Comparison of ENCODE assay signal across 11 mouse cellular contexts in the genomic region with DNA sequence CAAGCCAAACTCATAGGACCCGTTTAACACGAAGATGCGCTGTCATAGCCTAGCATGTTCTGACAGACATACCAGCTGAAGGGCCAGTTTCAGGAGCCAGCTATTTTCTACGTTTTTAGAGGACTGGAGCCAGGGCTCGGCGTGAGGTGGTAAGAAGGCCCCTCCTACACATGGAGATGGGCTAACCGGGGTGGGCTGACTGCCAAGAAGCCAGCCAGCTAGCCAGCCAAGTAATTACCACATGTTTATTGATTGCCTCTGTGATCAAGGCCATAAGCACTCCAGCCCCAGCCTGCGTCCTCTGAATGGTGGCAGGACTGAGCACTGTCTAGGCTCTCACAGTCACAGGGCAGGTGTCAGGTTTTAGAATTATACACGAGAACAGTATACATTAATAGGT. TPM values are rescaled to one million over a fixed set of nuclear protein-coding genes. Genes with fewer than 3 reads are reported as not detected.
DNase-seq lines count a peak whose midpoint lies in the region; ATAC-seq lines count a peak whose summit lies in the region.
"Had no signal": no experiment of that assay in that cellular context is flagged by ENCODE, and none has a peak within 500 bp of the region (broad histone marks: within the 10 kb centered on the region; RNA-seq: fewer than 3 reads in every experiment).

No protein-coding gene starts in this region.

- peak; percentile 45 for ATAC-seq in hindbrain, embryonic 13.5 days (ENCODE audit: low FRiP score)
- ATAC-seq in limb, embryonic 13.5 days (ENCODE audit: low FRiP score, low read depth): peak; percentile 57; the same call in 1 of the 2 replicates
- peak; percentile 45; the same call in 1 of the 2 replicates for ATAC-seq in stomach, embryonic 16.5 days (ENCODE audit: insufficient read depth, low FRiP score)

- peaks cover 73% of the 10 kb centered on the region for H3K4me1 ChIP-seq in hindbrain, embryonic 13.5 days (replicated peaks)
- peaks cover 19% of the 10 kb centered on the region for H3K4me1 ChIP-seq in limb, embryonic 13.5 days
- H3K4me1 ChIP-seq in stomach, embryonic 16.5 days (ENCODE audit: control insufficient read depth, insufficient read depth, low read length): peaks cover 9% of the 10 kb centered on the region

- H3K4me3 ChIP-seq in hindbrain, embryonic 13.5 days: no peak overlapping the region
- no peak overlapping the region for H3K4me3 ChIP-seq in limb, embryonic 13.5 days
- H3K4me3 ChIP-seq in stomach, embryonic 16.5 days (replicated peaks; ENCODE audit: low read length): no peak overlapping the region
- H3K4me3 ChIP-seq: limb, embryonic 15.5 days had no signal

- peak overlapping the region; percentile 76 for H3K27ac ChIP-seq in hindbrain, embryonic 13.5 days
- no peak overlapping the region for H3K27ac ChIP-seq in limb, embryonic 13.5 days
- no peak overlapping the region for H3K27ac ChIP-seq in stomach, embryonic 16.5 days (ENCODE audit: low read length)
- H3K27ac ChIP-seq: limb, embryonic 15.5 days had no signal

- WGBS in hindbrain, embryonic 13.5 days: 39% methylated on average over 9 of the region's 9 CpGs
- 36% methylated on average over 9 of the region's 9 CpGs for WGBS in limb, embryonic 13.5 days
- 53% methylated on average over 9 of the region's 9 CpGs for WGBS in stomach, embryonic 16.5 days

- H3K4me2 ChIP-seq in hindbrain, embryonic 13.5 days: no peak overlapping the region
- H3K4me2 ChIP-seq in limb, embryonic 13.5 days (replicated peaks): no peak overlapping the region
- no peak overlapping the region for H3K4me2 ChIP-seq in stomach, embryonic 16.5 days (ENCODE audit: low read depth, low read length)
- H3K4me2 ChIP-seq: limb, embryonic 15.5 days had no signal

- H3K9ac ChIP-seq in hindbrain, embryonic 13.5 days: no peak overlapping the region
- no peak overlapping the region for H3K9ac ChIP-seq in limb, embryonic 13.5 days
- no peak overlapping the region for H3K9ac ChIP-seq in stomach, embryonic 16.5 days (ENCODE audit: low read length)
- H3K9ac ChIP-seq: limb, embryonic 15.5 days had no signal

- no peaks in the 10 kb centered on the region for H3K27me3 ChIP-seq in hindbrain, embryonic 13.5 days
- H3K27me3 ChIP-seq in limb, embryonic 13.5 days: no peaks in the 10 kb centered on the region
- H3K27me3 ChIP-seq in stomach, embryonic 16.5 days (ENCODE audit: control insufficient read depth, insufficient read depth, low read length): no peaks in the 10 kb centered on the region
- H3K27me3 ChIP-seq: limb, embryonic 15.5 days had no signal

- peak; percentile 53 for DNase-seq in ovary, postnatal 36 days (ENCODE audit: low spot score)
- no peak for DNase-seq in ovary, postnatal 10 days (ENCODE audit: low spot score)
- no peak for DNase-seq in embryo, embryonic 10 days (ENCODE audit: low spot score)
- no peak for DNase-seq in layer of hippocampus, postnatal 14 days (ENCODE audit: low spot score in 2 of 2)
- DNase-seq in urinary bladder, postnatal 14 days (ENCODE audit: low spot score): no peak
- DNase-seq: cerebellum, adult 11 months had no signal

- H3K9me3 ChIP-seq in hindbrain, embryonic 13.5 days: no peaks in the 10 kb centered on the region
- no peaks in the 10 kb centered on the region for H3K9me3 ChIP-seq in limb, embryonic 13.5 days
- no peaks in the 10 kb centered on the region for H3K9me3 ChIP-seq in stomach, embryonic 16.5 days (replicated peaks; ENCODE audit: control insufficient read depth, low read length)
- H3K9me3 ChIP-seq: G1E; limb, embryonic 15.5 days had no signal

- peaks cover 32% of the 10 kb centered on the region for H3K36me3 ChIP-seq in hindbrain, embryonic 13.5 days
- no peaks in the 10 kb centered on the region for H3K36me3 ChIP-seq in limb, embryonic 13.5 days
- H3K36me3 ChIP-seq in stomach, embryonic 16.5 days (ENCODE audit: control insufficient read depth, insufficient read depth, low read length): no peaks in the 10 kb centered on the region
- H3K36me3 ChIP-seq: G1E; limb, embryonic 15.5 days had no signal

RNA-seq across cellular contexts. Expression of gene Nuak2, which starts 10.9 kb away (rescaled TPM):
- 17.6 and 22.5 TPM in 2 replicates for polyA plus RNA-seq in hindbrain, embryonic 13.5 days (2015; fragmentation: Nextera tagmentation; extraction: Ambion mirVana)
- polyA plus RNA-seq in limb, embryonic 13.5 days (2015; fragmentation: Nextera tagmentation; extraction: Ambion mirVana): 1.2 and 1.4 TPM in 2 replicates
- 6.8 and 6.9 TPM in 2 replicates for polyA plus RNA-seq in stomach, embryonic 16.5 days (2015; fragmentation: Nextera tagmentation; extraction: Ambion mirVana)
- 1 to 10 TPM; 1.7 to 2.8 TPM for total RNA-seq in layer of hippocampus, postnatal 14 days (2021)
- polyA plus RNA-seq: G1E had no signal

RNA-seq across cellular contexts. Expression of gene Klhdc8a, which starts 28.4 kb away (rescaled TPM):
- polyA plus RNA-seq in hindbrain, embryonic 13.5 days (2015; fragmentation: Nextera tagmentation; extraction: Ambion mirVana): 5.1 and 5.4 TPM in 2 replicates
- 0.09 and 0.11 TPM in 2 replicates for polyA plus RNA-seq in limb, embryonic 13.5 days (2015; fragmentation: Nextera tagmentation; extraction: Ambion mirVana)
- polyA plus RNA-seq in stomach, embryonic 16.5 days (2015; fragmentation: Nextera tagmentation; extraction: Ambion mirVana): 0.09 and 0.18 TPM in 2 replicates
- 1 to 10 TPM; 5.7 to 6.8 TPM for total RNA-seq in layer of hippocampus, postnatal 14 days (2021)
- polyA plus RNA-seq: G1E had no signal
